Mouse (Mus musculus): ENCODE measurements at regions not wholly inside any gene's neighbourhood (a gene's known extent, or its start where the extent isn't known, plus 50 kb on each side); places are given as distances from the start of the nearest gene placed in this dataset.

DNA sequence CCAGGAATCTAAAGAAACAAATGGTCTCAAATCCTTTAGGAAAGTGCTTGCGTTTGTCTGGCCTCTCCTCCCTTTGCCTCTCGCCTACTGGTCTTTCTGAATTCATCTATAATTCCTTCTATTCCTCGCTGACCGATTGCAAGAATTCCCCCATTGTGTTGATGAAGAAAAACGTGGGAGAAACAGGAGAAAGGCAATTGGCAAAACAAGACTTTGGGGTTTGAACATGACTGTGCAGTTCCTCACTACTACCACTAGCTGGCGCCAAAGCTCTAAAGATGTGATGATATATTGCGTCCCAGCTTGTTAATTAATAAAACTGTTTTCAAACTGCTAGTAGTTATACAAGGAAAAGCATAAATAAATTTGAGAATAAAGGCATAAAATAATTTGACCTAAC, 53.4 kb upstream of the Hnrnpa3 start:
- DNase-seq = no peak
- intact Hi-C loops (cut with DNase I) = loop anchor here (1.0 to 10.0 kb wide), 3 partner anchors 176 to 359 kb away; no protein-coding TSS in a partner anchor

DNA sequence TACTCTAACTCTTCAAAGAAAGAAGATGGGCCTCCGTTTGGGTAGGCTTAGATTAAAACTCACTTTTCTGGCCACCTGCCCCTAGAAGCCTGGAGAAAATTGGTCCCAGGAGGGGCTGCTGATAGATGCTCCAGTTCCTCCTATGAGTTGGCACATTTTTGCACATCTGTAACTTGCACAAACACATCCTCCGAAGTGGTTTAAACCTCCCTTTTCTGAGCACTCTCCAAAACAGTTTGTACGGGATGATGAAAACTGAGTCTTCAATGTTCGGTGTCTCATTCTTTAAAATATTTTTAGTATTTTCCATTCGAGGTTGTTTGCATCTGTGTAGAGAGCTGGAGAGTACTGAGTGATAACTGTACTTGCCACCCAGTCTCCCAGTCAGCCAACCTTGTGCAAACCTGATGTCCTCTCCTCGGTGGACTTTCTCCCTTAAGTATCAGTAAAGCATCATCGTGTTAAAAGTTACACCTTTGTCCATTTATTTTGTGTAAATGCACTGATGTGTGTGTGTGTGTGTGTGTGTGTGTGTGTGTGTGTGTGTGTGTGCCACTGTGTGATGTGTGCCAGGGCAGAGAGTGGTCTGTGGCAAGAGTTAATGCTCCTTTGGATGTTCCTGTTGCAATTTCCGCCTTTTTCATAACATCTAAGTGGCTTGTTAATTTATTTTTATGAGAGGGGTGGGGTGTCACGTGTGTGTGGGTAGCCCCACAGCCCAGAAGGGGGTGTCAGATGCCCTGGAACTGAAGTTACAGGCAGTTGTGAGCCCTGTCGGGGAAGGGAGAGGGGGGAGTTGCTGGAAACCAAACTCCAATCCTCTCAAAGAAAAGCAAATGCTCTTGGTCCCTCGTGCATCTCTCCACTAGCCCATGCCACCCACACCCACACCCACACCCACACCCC, 51.8 kb upstream of the Hnrnpa3 start:
- DNase-seq = no peak
- intact Hi-C loops (cut with DNase I) = loop anchor here (10.0 kb wide), 2 partner anchors 268 to 358 kb away; no protein-coding TSS in a partner anchor

DNA sequence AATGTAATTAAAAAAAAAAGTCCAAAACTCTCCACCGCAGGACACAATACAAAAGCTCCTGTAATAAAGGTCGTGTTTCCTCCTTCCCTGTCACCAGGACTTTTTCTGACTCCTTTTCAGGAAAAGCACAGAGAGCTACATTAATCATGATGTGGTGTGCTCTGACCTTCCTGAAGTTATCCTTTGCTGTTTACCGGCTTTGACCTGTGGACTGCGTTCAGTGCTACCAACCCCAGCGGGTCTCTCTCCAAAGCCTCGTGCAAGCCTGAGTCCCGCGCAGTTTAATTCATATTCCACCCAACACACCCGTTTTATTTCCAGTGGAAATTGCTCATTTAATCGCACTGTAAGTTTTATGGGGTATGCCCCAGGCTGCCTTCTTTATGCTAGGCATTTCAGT, 51.1 kb upstream of the Hnrnpa3 start:
- intact Hi-C loops (cut with DNase I) = loop anchor here (10.0 kb wide), 2 partner anchors 267 to 357 kb away; no protein-coding TSS in a partner anchor

DNA sequence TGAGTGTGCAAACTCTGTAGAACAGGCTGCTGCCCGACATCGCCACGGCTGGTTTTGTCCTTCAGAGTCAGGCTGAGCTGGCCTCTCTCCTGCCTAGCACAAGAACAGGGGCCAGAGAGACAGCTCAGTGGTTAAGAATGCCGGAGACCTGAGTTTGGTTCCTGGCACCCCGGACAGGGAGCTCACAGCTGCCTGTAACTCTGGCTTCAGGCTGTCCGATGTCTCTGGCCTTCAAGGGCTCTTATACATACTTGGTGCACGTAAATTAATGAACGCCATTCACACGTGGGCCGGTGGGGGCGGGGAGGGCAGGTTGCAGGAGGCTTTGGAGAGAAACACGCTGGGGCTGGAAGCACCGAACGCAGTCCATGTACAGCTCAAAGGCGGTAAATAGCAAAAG, 50.6 kb upstream of the Hnrnpa3 start:
- no peak for DNase-seq
- intact Hi-C loops (cut with DNase I) = loop anchor here (10.0 kb wide), 2 partner anchors 266 to 356 kb away; no protein-coding TSS in a partner anchor

More for the DNA sequence above, 51.1 kb upstream of the Hnrnpa3 start:
- DNase-seq = no peak

DNA sequence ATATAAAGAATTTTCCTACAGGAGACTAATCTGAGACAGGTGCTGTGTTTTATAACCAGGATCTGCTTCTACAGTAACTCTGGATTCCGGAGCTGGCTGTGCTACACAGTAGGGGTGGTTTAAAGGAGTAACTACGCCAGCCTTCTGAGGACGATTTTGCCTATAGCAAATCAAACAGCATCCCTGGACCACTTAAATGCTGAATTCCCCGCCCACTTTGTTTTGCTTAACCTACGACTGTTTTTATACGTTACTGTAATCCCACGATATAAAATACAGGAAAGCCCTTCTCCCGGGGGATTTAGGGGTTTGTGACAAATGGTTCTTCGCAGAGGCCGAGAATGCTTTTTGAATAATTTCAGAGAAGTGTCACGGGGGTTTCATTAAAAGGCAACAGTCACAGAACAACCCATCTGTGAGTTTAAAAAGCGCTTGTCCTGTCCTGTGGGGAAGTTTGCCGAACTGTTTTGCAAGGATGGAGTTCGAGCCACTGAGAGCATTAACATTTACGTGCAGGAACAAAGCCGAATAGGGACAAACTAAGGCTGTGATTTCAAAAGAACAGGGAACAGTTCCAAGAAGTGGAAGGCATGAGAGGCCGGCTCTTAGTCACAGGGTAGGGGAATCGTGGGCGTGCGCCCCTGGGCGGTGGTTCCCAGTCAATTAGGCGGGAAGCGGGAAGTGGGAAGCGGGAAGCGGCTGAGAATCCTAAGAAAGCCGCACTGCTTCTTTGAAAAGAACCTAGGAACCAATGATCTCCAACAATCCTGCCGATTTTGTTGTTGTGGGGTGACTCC, 49.7 kb upstream of the Hnrnpa3 start:
- no peak for DNase-seq
- intact Hi-C loops (cut with DNase I) = loop anchor here (10.0 kb wide), 2 partner anchors 265 to 355 kb away; no protein-coding TSS in a partner anchor
